Mouse (Mus musculus) small intestine, adult 2 months (tissue): ENCODE results near the gene Tmem147.

Experiments
- CTCF ChIP-seq: fragments of 200-500 bp; IDR thresholded peaks from 2 replicates; pipeline ENCODE4 v1.5.1; 2012; ENCODE audit warnings: low read depth, mild to moderate bottlenecking, control low read depth, inconsistent platforms, low read length, moderate library complexity, mixed read lengths; ENCODE audit not compliant: insufficient replicate concordance, insufficient read length; ENCODE audit errors: extremely low read depth
- POLR2A ChIP-seq: fragments of 200-500 bp; IDR thresholded peaks from 2 replicates; pipeline ENCODE4 v1.6.1; 2012; ENCODE audit warnings: low read depth, mild to moderate bottlenecking, control low read depth, inconsistent platforms, low read length, moderate library complexity

DNA sequence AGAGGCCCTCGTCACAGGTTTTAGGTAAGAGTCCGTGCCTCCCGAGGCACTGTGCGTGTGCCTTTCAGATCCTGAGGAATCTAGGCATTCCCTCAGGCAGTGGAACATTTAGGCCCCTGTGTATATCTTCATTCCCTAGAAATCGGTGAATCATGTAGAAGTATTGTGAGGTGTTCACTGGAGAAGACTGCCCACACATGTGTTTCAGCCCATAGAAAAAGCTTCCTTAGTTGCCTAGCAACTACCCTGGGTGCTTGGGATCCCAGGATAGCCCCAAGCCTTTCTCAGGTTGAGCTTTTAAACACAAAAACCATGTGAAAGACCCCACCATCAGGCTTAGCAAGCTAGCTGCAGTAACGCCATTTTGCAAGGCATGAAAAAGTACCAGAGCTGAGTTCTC is 41.0 kb downstream of the Tmem147 start:
- TF ChIP-seq CTCF (no peak), POLR2A (no peak)
